Mouse (Mus musculus): ENCODE measurements around the gene Pcgf2. TPM values are rescaled to one million over a fixed set of nuclear protein-coding genes. Genes with fewer than 3 reads are reported as not detected.

The Pcgf2 gene
- polyA plus RNA-seq, 1 experiment from 2014 or later, result 11.9 TPM

DNA sequence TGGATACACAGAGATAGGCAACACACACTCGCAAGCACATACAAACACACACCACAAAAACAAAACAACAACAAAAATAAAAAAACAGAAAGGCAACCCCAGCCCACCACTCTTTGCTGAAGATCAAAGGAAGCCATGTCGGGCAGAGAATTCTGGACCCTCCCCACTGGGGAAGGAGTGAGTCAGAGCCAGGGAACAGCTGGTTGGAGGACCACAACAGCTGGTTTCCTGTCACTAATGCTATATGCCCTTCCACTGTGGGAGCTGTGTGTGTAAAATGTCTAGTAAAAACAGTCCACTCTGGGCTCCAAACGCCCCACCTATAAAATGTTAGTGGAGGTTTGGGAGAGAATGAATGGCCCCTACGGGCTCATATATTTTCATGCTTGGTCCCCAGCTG is 21.0 kb upstream of the Pcgf2 start:
- no peak overlapping the region for H3K9ac ChIP-seq (ENCODE audit: low read depth, low read length)
- H3K4me3 ChIP-seq (ENCODE audit: low read length), result no peak overlapping the region
- no peaks in the 10 kb centered on the region for H3K9me3 ChIP-seq (ENCODE audit: control insufficient read depth, low read length)
- peaks cover 28% of the 10 kb centered on the region for H3K36me3 ChIP-seq (ENCODE audit: control insufficient read depth, insufficient read depth, low read length)
- no peaks in the 10 kb centered on the region for H3K27me3 ChIP-seq (replicated peaks; ENCODE audit: control insufficient read depth, insufficient read depth, low read length)
- H3K27ac ChIP-seq (ENCODE audit: low read length), result no peak overlapping the region
- ATAC-seq, result no peak
- no peak overlapping the region for H3K4me2 ChIP-seq (ENCODE audit: low read depth, low read length)
- WGBS, result 94% methylated on average over 4 of the region's 4 CpGs
- H3K4me1 ChIP-seq (ENCODE audit: control insufficient read depth, insufficient read depth, low read length), result no peaks in the 10 kb centered on the region

DNA sequence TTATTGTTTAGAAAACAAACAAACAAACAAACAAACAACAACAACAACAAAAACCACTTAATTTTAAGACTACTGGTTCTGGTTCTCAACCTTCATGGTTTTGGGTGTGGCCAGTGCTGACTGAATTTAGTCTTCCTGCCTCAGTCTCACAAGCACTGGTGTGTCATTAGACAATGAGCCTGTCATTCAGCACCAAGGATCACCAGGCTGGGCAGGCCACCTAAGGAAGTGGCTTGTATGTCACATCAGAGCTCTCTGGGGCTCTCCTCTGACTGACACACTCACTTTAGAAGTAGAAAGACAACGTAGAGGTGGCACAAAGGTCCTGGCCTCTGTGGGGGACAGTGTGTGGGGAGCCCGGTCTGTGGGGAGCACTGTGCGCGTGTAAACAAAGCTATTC is 18.7 kb upstream of the Pcgf2 start:
- Histone ChIP-seq H3K27ac (ENCODE audit: low read length) (no peak overlapping the region), H3K9ac (ENCODE audit: low read depth, low read length) (no peak overlapping the region), H3K9me3 (ENCODE audit: control insufficient read depth, low read length) (no peaks in the 10 kb centered on the region), H3K4me3 (ENCODE audit: low read length) (no peak overlapping the region), H3K27me3 (replicated peaks; ENCODE audit: control insufficient read depth, insufficient read depth, low read length) (no peaks in the 10 kb centered on the region), H3K4me1 (ENCODE audit: control insufficient read depth, insufficient read depth, low read length) (no peaks in the 10 kb centered on the region), H3K36me3 (ENCODE audit: control insufficient read depth, insufficient read depth, low read length) (peaks cover 32% of the 10 kb centered on the region), H3K4me2 (ENCODE audit: low read depth, low read length) (no peak overlapping the region)
- WGBS, result 89% methylated on average over 4 of the region's 4 CpGs
- ATAC-seq, result no peak

DNA sequence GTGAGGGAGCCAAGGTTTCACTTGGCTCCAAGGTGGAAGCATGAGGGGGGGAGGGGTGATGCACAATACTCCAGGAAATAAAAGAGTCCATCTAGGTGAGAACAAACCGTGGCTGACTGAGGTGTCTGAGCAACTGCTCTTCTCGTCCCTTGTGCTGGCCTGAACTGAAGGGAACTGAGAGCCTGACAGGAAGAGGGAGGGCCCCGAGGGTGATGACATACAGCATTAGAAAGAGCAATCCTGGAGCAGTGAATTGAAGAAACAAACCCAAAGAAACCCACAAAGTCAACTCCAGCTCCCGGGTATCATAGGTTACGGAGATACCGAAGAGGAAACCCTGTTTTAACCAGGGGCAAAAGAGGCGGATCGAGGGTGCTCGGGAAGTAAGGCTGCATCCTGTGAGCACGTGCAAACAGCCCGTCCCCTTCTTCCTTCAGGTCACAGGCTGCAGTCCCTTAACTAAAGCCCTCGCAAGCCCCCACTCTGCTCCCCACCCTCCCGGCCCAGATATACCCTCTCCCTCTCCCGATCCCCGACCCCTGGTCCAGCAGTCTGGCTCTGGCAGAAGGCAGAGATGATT is 18.1 kb upstream of the Pcgf2 start:
- Histone ChIP-seq H3K9me3 (ENCODE audit: control insufficient read depth, low read length) (no peaks in the 10 kb centered on the region), H3K27ac (ENCODE audit: low read length) (no peak overlapping the region), H3K36me3 (ENCODE audit: control insufficient read depth, insufficient read depth, low read length) (peaks cover 37% of the 10 kb centered on the region), H3K27me3 (replicated peaks; ENCODE audit: control insufficient read depth, insufficient read depth, low read length) (no peaks in the 10 kb centered on the region), H3K9ac (ENCODE audit: low read depth, low read length) (no peak overlapping the region), H3K4me1 (ENCODE audit: control insufficient read depth, insufficient read depth, low read length) (no peaks in the 10 kb centered on the region), H3K4me2 (ENCODE audit: low read depth, low read length) (no peak overlapping the region), H3K4me3 (ENCODE audit: low read length) (no peak overlapping the region)
- 81% methylated on average over 15 of the region's 15 CpGs for WGBS
- ATAC-seq, result no peak

DNA sequence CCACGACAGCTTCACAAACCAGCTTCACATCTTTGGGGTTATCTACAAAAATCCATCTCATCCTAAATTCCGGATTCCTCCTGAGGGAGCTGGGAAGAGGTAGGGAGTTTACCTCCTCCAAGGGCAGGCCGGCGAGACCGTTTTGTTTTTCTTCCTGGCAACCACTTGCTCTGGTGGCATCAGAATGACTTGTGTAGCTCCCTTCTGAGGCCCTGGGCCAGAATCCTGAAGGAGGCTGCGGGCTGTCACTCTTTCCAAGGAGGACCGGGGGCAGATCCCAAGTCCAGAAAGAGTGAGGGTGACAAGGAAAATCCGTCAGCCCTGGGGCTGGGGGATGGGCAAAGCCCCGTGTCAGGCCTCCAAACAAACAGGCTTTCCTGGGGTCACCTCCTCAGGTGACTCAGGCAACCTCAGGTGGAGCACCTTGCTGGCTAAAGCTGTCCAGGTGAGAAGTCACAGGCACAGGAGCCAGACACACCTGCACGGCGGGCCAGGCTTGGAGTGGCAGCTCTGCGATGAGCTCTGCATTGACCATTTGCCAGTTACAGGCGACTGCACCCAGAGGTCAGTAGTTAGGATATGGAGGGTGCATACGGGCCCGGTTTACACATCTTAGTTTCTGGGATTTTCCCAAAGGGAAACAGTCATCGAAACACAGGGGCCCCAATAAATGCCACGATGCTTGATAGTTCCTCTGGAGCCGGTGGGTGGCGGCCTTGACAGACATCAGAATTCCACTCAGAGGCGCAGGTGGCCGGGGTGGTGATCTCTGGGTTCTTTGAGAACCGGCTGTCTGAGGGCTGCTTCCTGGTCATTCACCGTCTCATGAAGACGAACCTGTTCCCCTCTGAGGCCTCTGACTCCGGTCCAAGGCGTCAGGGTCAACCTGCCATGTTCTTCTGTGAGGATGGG is 17.3 kb upstream of the Pcgf2 start:
- Histone ChIP-seq H3K27ac (ENCODE audit: low read length) (no peak overlapping the region), H3K9me3 (ENCODE audit: control insufficient read depth, low read length) (no peaks in the 10 kb centered on the region), H3K4me3 (ENCODE audit: low read length) (no peak overlapping the region), H3K4me2 (ENCODE audit: low read depth, low read length) (no peak overlapping the region), H3K9ac (ENCODE audit: low read depth, low read length) (no peak overlapping the region), H3K4me1 (ENCODE audit: control insufficient read depth, insufficient read depth, low read length) (no peaks in the 10 kb centered on the region), H3K36me3 (ENCODE audit: control insufficient read depth, insufficient read depth, low read length) (peaks cover 39% of the 10 kb centered on the region), H3K27me3 (replicated peaks; ENCODE audit: control insufficient read depth, insufficient read depth, low read length) (no peaks in the 10 kb centered on the region)
- 84% methylated on average over 26 of the region's 26 CpGs for WGBS
- no peak for ATAC-seq

DNA sequence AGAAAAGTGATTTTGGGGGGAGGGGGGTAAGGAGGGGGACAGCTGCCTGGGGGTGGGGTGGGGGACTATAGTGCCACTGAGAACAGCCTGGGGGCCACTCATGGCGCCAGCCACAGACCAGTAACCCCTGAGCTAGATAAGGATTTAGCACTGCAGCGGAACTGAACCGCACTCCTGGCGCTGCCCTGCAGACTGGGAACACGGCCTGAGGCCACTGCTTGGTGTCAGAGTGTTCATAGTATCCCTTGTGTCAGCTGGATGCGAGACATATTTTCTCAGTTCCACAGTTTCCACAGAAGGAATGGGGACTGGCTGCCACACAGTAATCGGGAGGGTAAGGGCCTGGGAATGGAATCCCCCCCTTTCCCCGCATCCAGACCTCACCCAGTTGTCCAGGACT is 15.7 kb upstream of the Pcgf2 start:
- H3K36me3 ChIP-seq (ENCODE audit: control insufficient read depth, insufficient read depth, low read length), result peaks cover 29% of the 10 kb centered on the region

DNA sequence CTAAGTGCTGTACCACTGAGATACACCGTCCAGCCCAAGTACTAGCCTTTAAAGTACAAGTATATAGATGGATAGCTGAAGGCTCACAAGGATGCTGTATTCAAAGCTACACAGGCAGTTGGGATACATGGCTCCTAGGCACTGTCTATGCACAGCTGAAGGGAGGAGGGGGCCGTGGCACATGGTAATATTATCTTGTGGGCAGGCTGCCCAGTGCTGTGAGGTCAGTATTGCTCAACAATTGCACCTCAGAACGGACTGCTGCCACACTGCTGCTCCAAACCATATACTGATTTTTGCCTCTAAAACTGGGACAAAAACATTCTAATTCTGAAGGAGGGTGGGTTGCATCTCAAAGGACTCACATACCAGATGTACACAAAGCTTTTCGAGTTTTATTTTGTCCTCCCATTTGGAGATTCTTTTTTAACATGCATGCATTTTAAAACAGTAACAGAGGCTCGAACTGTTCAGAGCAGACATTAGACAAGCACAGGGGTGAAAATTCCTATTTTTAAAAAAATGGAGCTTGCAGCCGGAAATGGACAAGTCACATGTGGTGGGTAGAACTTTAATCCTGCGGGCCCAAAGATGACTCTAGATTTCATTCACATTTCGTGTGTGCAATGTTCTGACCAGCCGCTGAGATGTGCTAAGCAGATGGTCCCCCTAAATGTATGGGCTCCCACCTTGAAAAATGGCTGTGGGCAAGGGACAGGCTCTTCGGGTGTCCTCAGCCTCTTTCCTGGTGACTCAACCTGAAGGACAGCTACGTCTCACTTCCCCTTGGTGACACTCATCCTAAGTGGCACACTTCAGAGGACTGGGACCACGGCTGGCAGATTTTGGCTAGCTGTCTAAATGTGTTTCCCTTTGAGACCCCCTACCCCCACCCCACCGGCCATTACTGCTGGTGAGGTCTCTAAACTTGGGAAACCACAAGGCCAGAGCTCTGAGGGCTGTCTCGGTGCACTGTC is 14.8 kb upstream of the Pcgf2 start:
- 87% methylated on average over 14 of the region's 14 CpGs for WGBS
- Histone ChIP-seq H3K4me2 (ENCODE audit: low read depth, low read length) (no peak overlapping the region), H3K36me3 (ENCODE audit: control insufficient read depth, insufficient read depth, low read length) (peaks cover 29% of the 10 kb centered on the region), H3K9me3 (ENCODE audit: control insufficient read depth, low read length) (no peaks in the 10 kb centered on the region), H3K9ac (ENCODE audit: low read depth, low read length) (no peak overlapping the region), H3K27me3 (replicated peaks; ENCODE audit: control insufficient read depth, insufficient read depth, low read length) (no peaks in the 10 kb centered on the region), H3K4me3 (ENCODE audit: low read length) (no peak overlapping the region), H3K27ac (ENCODE audit: low read length) (no peak overlapping the region), H3K4me1 (ENCODE audit: control insufficient read depth, insufficient read depth, low read length) (no peaks in the 10 kb centered on the region)
- ATAC-seq, result no peak

More for the DNA sequence above, 15.7 kb upstream of the Pcgf2 start:
- H3K9me3 ChIP-seq (ENCODE audit: control insufficient read depth, low read length), result no peaks in the 10 kb centered on the region
- no peak for ATAC-seq
- no peak overlapping the region for H3K27ac ChIP-seq (ENCODE audit: low read length)
- H3K4me1 ChIP-seq (ENCODE audit: control insufficient read depth, insufficient read depth, low read length), result no peaks in the 10 kb centered on the region
- no peak overlapping the region for H3K4me3 ChIP-seq (ENCODE audit: low read length)
- H3K4me2 ChIP-seq (ENCODE audit: low read depth, low read length), result no peak overlapping the region
- WGBS, result 90% methylated on average over 8 of the region's 8 CpGs
- H3K9ac ChIP-seq (ENCODE audit: low read depth, low read length), result no peak overlapping the region
- H3K27me3 ChIP-seq (replicated peaks; ENCODE audit: control insufficient read depth, insufficient read depth, low read length), result no peaks in the 10 kb centered on the region

DNA sequence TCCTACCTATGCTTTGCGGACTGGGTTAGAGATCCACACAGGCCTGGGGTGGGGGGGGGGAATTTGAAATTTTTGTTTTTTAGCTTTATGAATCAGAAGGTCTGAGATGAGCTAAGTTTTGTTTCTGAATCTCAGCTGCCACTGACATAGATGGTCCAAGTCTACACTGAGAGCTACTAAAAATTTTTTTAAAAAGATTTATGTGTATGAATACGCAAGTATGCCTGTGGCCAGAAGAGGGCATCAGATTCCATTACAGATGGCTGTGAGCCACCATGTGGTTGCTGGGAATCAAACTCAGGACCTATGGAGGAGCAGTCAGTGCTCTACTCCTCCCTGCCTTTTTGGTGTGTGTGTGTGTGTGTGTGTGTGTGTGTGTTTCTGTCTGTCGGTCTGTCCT is 14.1 kb upstream of the Pcgf2 start:
- Histone ChIP-seq H3K9ac (ENCODE audit: low read depth, low read length) (no peak overlapping the region), H3K4me2 (ENCODE audit: low read depth, low read length) (no peak overlapping the region), H3K4me3 (ENCODE audit: low read length) (no peak overlapping the region), H3K4me1 (ENCODE audit: control insufficient read depth, insufficient read depth, low read length) (no peaks in the 10 kb centered on the region), H3K36me3 (ENCODE audit: control insufficient read depth, insufficient read depth, low read length) (peaks cover 27% of the 10 kb centered on the region), H3K9me3 (ENCODE audit: control insufficient read depth, low read length) (no peaks in the 10 kb centered on the region), H3K27ac (ENCODE audit: low read length) (no peak overlapping the region), H3K27me3 (replicated peaks; ENCODE audit: control insufficient read depth, insufficient read depth, low read length) (no peaks in the 10 kb centered on the region)
- 95% methylated on average over 3 of the region's 3 CpGs for WGBS
- no peak for ATAC-seq

DNA sequence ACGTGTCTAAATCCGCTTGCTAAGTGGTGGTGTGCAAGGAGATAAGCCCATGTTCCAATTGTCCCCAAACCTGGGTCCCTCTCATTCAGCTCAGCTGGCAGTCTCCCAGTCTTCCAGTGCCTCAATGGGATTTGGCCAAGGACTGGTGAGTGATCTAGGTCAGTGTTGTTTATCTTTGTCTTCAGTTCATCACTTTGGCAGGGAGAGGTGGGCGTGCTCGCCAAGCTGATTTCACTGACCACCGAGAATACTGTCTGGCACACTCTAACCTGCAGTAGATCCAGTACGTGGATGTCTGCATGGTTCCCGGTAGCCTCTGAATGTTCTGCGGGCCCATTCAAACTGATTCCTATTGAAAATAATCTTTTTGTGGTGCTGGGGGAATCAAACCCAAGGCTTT is 13.6 kb upstream of the Pcgf2 start:
- WGBS, result 87% methylated on average over 8 of the region's 8 CpGs
- H3K36me3 ChIP-seq (ENCODE audit: control insufficient read depth, insufficient read depth, low read length), result peaks cover 23% of the 10 kb centered on the region
- no peak for ATAC-seq
- H3K27me3 ChIP-seq (replicated peaks; ENCODE audit: control insufficient read depth, insufficient read depth, low read length), result no peaks in the 10 kb centered on the region
- no peaks in the 10 kb centered on the region for H3K4me1 ChIP-seq (ENCODE audit: control insufficient read depth, insufficient read depth, low read length)
- H3K9ac ChIP-seq (ENCODE audit: low read depth, low read length), result no peak overlapping the region
- H3K9me3 ChIP-seq (ENCODE audit: control insufficient read depth, low read length), result no peaks in the 10 kb centered on the region
- no peak overlapping the region for H3K27ac ChIP-seq (ENCODE audit: low read length)
- no peak overlapping the region for H3K4me2 ChIP-seq (ENCODE audit: low read depth, low read length)
- no peak overlapping the region for H3K4me3 ChIP-seq (ENCODE audit: low read length)

DNA sequence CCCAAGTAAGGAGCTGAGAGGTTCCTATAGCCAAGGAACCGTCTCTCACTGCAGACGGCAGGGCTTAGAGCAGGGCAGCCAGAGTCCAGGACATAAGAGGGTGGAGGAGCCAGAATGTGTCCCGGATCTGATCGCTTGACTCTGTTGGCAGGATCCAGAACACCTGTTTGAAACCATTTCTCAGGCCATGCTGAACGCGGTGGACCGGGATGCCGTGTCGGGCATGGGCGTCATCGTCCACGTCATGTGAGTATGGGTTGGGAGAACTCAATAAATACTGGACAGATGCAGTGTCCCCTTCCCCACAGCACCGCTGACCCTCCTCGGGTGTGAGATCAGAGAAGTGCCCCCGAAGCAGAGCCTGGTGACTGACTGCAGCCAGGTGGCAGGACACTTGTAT is 12.0 kb upstream of the Pcgf2 start:
- WGBS, result 89% methylated on average over 15 of the region's 15 CpGs
- ATAC-seq, result no peak
- no peaks in the 10 kb centered on the region for H3K4me1 ChIP-seq (ENCODE audit: control insufficient read depth, insufficient read depth, low read length)

More for the DNA sequence above, 12.0 kb upstream of the Pcgf2 start:
- no peak overlapping the region for H3K4me3 ChIP-seq (ENCODE audit: low read length)
- H3K36me3 ChIP-seq (ENCODE audit: control insufficient read depth, insufficient read depth, low read length), result peaks cover 20% of the 10 kb centered on the region
- no peaks in the 10 kb centered on the region for H3K27me3 ChIP-seq (replicated peaks; ENCODE audit: control insufficient read depth, insufficient read depth, low read length)
- H3K9me3 ChIP-seq (ENCODE audit: control insufficient read depth, low read length), result no peaks in the 10 kb centered on the region
- H3K4me2 ChIP-seq (ENCODE audit: low read depth, low read length), result no peak overlapping the region
- H3K27ac ChIP-seq (ENCODE audit: low read length), result no peak overlapping the region
- H3K9ac ChIP-seq (ENCODE audit: low read depth, low read length), result no peak overlapping the region

Measured in intestine, embryonic 16.5 days (tissue).